Mouse (Mus musculus) T-helper 17 cell (primary cell): ENCODE measurements around the gene Ablim2.

Experiments used
- in situ Hi-C, 2 experiments: fragments of 300-600 bp; cut with MboI, MseI; formaldehyde crosslinking; loops; 1 replicate in 1 of 2; 2 replicates in 1 of 2; pipeline ENCODE4 v1.15.1; 2025; ENCODE audit warnings: high pct_unique_total_duplicates in 2 of 2

Gene Ablim2

GRCm38 (mm10) chr5:35804685-35805084 lies 47.0 kb downstream of the Ablim2 start:
- in situ Hi-C loops: loop anchor here in 1 of 2 experiments (5.0 to 10.0 kb wide), 2 partner anchors 43 to 560 kb away; no protein-coding TSS in a partner anchor

GRCm38 (mm10) chr5:35805209-35805608 lies 47.5 kb downstream of the Ablim2 start:
- in situ Hi-C loops: loop anchor here in 1 of 2 experiments (10.0 kb wide), 1 partner anchor 560 kb away; no protein-coding TSS in a partner anchor

GRCm38 (mm10) chr5:35807018-35807417 lies 49.3 kb downstream of the Ablim2 start:
- in situ Hi-C loops: loop anchor here in 1 of 2 experiments (10.0 kb wide), 1 partner anchor 558 kb away; no protein-coding TSS in a partner anchor

- in situ Hi-C loops: no loop called here
Measured at GRCm38 (mm10) chr5:35810526-35810925, 52.8 kb downstream of the Ablim2 start.

GRCm38 (mm10) chr5:35811639-35812295 lies 54.1 kb downstream of the Ablim2 start:
- in situ Hi-C loops: no loop called here

- in situ Hi-C loops: no loop called here
Measured at GRCm38 (mm10) chr5:35814334-35814941, 56.8 kb downstream of the Ablim2 start.

GRCm38 (mm10) chr5:35815051-35815450 lies 57.4 kb downstream of the Ablim2 start:
- in situ Hi-C loops: no loop called here

- in situ Hi-C loops: no loop called here
Measured at GRCm38 (mm10) chr5:35817266-35817665, 59.6 kb downstream of the Ablim2 start.

GRCm38 (mm10) chr5:35817882-35818281 lies 60.2 kb downstream of the Ablim2 start:
- in situ Hi-C loops: no loop called here

- in situ Hi-C loops: no loop called here
Measured at GRCm38 (mm10) chr5:35822721-35823120, 65.0 kb downstream of the Ablim2 start.

GRCm38 (mm10) chr5:35826465-35826864 lies 68.8 kb downstream of the Ablim2 start:
- in situ Hi-C loops: no loop called here

GRCm38 (mm10) chr5:35827075-35827474 lies 69.4 kb downstream of the Ablim2 start:
- in situ Hi-C loops: no loop called here

- in situ Hi-C loops: no loop called here
Measured at GRCm38 (mm10) chr5:35827856-35828255, 70.2 kb downstream of the Ablim2 start.

- in situ Hi-C loops: no loop called here
Measured at GRCm38 (mm10) chr5:35830101-35830500, 72.4 kb downstream of the Ablim2 start.

GRCm38 (mm10) chr5:35833881-35834280 lies 76.2 kb downstream of the Ablim2 start:
- in situ Hi-C loops: no loop called here

GRCm38 (mm10) chr5:35836992-35837391 lies 79.3 kb downstream of the Ablim2 start:
- in situ Hi-C loops: no loop called here

GRCm38 (mm10) chr5:35839262-35839661 lies 81.6 kb downstream of the Ablim2 start:
- in situ Hi-C loops: no loop called here

- in situ Hi-C loops: loop anchor here in 1 of 2 experiments (25.0 kb wide), 1 partner anchor 89 kb away; the partner anchor contains the start of gene Ablim2
Measured at GRCm38 (mm10) chr5:35851485-35851884, 93.8 kb downstream of the Ablim2 start.

GRCm38 (mm10) chr5:35853463-35853862 lies 95.8 kb downstream of the Ablim2 start:
- in situ Hi-C loops: loop anchor here in 1 of 2 experiments (25.0 kb wide), 1 partner anchor 91 kb away; the partner anchor contains the start of gene Ablim2

GRCm38 (mm10) chr5:35856245-35856644 lies 98.6 kb downstream of the Ablim2 start:
- in situ Hi-C loops: loop anchor here (5.0 to 25.0 kb wide), 2 partner anchors 59 to 94 kb away; partner anchors contain the start of gene Ablim2 (in 1 of the 2)

GRCm38 (mm10) chr5:35858069-35858468 lies 100.4 kb downstream of the Ablim2 start:
- in situ Hi-C loops: loop anchor here (5.0 to 25.0 kb wide), 2 partner anchors 61 to 96 kb away; partner anchors contain the start of gene Ablim2 (in 1 of the 2)

GRCm38 (mm10) chr5:35861456-35861855 lies 103.8 kb downstream of the Ablim2 start:
- in situ Hi-C loops: loop anchor here (10.0 to 25.0 kb wide), 2 partner anchors 99 to 257 kb away; partner anchors contain the start of gene Ablim2 (in 1 of the 2)
